Mouse (Mus musculus): ENCODE measurements at regions not wholly inside any gene's neighbourhood (a gene's known extent, or its start where the extent isn't known, plus 50 kb on each side); places are given as distances from the start of the nearest gene placed in this dataset.
A peak's percentile ranks its signal among the peaks of the same experiment; 100 is the strongest.

DNA sequence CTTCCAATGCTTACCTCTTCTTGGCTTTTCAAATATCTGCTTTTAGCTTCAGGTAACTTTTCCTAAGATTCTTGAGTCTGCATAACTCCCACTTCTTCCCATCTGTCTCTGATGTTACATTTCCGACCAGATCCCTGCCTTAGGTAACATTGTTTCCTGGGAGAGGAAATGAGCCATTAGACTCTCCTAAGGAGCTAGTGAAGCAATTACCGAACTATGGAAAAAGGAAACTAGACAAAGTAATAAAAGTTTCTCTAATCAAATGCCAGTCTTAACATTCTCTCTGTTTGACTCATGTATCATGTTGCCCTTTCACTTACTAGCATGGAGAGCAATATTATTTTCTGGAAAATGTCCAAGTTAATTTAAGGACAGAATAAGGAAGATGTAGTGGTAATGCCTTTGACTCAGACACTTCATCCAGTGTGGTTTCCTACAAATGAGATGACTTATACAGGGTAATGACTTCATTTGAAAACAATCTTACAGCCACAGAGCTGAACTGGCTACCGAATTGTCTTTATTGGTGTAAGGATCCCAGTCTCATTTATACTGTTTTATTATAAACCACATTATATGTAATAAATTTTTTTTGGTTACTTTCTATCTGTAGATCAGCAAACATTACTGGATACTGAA is 263.8 kb upstream of the Fam84a start:
- Histone ChIP-seq H3K9ac (replicated peaks) (no peak overlapping the region), H3K9me3 (peaks cover 5% of the 10 kb centered on the region; the same call in 1 of the 2 replicates), H3K4me2 (replicated peaks) (no peak overlapping the region), H3K27ac (replicated peaks) (no peak overlapping the region), H3K27me3 (no peaks in the 10 kb centered on the region), H3K4me3 (no peak overlapping the region), H3K36me3 (no peaks in the 10 kb centered on the region), H3K4me1 (no peaks in the 10 kb centered on the region)
- 88% methylated on average over 3 of the region's 3 CpGs for WGBS
- ATAC-seq (ENCODE audit: low FRiP score, low read depth) = no peak

DNA sequence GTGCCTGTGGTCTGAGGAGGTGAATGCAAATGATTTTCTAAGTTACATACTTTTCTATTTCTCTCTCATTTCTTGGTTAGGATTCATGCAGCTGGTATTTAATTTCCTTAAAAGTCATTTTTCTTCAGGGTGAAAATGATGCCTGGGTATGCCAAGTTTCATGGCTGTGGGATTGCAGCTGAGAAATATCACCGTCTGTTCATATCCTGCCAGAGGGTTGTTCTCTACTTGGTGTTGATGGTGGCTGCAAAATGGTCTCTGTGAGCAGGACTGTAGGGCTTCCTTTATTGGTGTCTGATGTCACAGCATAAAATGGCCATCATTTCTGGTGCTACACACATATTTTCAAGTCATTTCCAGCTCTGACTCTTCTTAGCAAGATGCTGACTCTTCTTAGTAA is 259.2 kb upstream of the Fam84a start:
- no peak overlapping the region for H3K9ac ChIP-seq (replicated peaks)
- H3K4me3 ChIP-seq = no peak overlapping the region
- H3K27me3 ChIP-seq = no peaks in the 10 kb centered on the region
- H3K4me1 ChIP-seq = no peaks in the 10 kb centered on the region
- WGBS = 96% methylated on average over 1 of the region's 1 CpGs
- no peaks in the 10 kb centered on the region for H3K36me3 ChIP-seq
- H3K9me3 ChIP-seq = no peaks in the 10 kb centered on the region
- no peak overlapping the region for H3K27ac ChIP-seq (replicated peaks)
- no peak overlapping the region for H3K4me2 ChIP-seq (replicated peaks)
- no peak for ATAC-seq (ENCODE audit: low FRiP score, low read depth)

DNA sequence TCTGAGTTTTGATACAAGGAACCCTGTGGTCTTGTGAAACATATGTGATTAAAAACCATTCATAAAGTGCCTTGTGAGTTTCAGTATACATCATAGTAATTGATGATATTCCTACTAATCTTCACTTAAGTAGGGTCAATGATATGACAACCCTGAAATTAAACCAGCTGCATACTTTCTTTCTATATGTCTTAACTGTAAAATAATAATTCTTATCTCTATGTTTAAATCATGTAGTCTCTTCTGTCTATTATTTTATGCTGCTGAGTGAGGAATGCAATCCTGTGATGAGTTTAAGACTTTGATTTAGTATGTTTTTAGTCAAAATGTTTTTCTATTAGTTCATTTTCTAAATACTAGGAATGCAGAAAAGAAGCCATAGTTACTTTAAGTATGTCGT is 253.9 kb upstream of the Fam84a start:
- Histone ChIP-seq H3K27ac (replicated peaks) (no peak overlapping the region), H3K36me3 (no peaks in the 10 kb centered on the region), H3K4me1 (no peaks in the 10 kb centered on the region), H3K9ac (replicated peaks) (no peak overlapping the region), H3K4me3 (no peak overlapping the region), H3K9me3 (no peaks in the 10 kb centered on the region), H3K4me2 (replicated peaks) (no peak overlapping the region), H3K27me3 (no peaks in the 10 kb centered on the region)
- ATAC-seq (ENCODE audit: low FRiP score, low read depth) = no peak
- WGBS = 100% methylated on average over 1 of the region's 1 CpGs

DNA sequence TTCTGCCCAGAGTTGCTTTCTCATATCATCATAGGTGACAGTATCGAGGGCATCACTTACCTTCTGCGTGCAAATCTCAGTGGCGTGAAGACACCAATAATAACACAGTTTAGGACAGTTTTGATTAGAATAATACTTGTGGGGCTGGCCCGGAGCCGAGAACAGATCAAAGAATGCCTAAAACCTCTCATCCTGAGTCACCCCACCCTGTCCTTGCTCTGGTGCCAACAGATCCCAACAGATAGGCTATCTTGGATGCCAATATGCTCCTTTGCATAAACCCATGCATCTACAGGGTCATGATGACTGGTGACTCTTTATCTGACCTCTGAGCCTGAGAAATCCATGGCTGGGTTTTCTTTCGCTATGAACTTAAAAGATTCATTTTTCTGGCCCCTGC is 224.4 kb upstream of the Fam84a start:
- no peak overlapping the region for H3K4me2 ChIP-seq (replicated peaks)
- H3K9me3 ChIP-seq = no peaks in the 10 kb centered on the region
- no peak for ATAC-seq (ENCODE audit: low FRiP score, low read depth)
- H3K9ac ChIP-seq (replicated peaks) = no peak overlapping the region
- WGBS = 91% methylated on average over 6 of the region's 6 CpGs
- H3K27ac ChIP-seq (replicated peaks) = no peak overlapping the region
- H3K4me1 ChIP-seq = no peaks in the 10 kb centered on the region
- no peak overlapping the region for H3K4me3 ChIP-seq
- H3K27me3 ChIP-seq = no peaks in the 10 kb centered on the region
- H3K36me3 ChIP-seq = no peaks in the 10 kb centered on the region

DNA sequence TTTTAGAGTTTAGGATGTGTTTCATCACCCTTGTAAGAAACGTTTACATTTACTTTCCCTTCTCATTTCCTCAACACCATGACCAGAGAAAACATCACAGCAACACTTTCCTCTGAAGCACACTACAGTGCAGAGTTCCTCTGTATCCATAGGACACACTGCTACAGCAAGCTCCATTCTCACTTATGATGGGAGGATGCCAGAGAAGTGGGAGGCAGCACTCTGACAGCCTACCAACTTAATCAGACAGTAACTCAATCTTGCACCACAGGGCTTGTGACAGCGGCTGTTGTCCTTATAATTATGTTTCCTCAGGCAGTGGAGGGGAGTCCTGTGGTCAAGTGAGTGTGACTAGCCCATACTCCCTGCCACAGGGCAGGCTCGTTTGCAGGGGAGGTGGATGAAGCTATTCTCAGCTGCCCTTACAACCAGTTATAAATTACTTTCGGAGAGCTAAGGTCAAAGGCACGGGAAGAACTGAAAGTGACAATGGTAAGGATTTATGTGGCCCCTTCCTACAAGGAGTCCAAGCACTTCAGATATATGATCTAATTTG is 186.5 kb upstream of the Fam84a start:
- ATAC-seq (ENCODE audit: low FRiP score, low read depth) = peak; percentile 19; the same call in 1 of the 2 replicates
- Histone ChIP-seq H3K36me3 (no peaks in the 10 kb centered on the region), H3K27me3 (no peaks in the 10 kb centered on the region), H3K4me2 (replicated peaks) (no peak overlapping the region), H3K9ac (replicated peaks) (no peak overlapping the region), H3K4me1 (no peaks in the 10 kb centered on the region), H3K4me3 (no peak overlapping the region), H3K27ac (replicated peaks) (no peak overlapping the region), H3K9me3 (no peaks in the 10 kb centered on the region)
- 61% methylated on average over 5 of the region's 5 CpGs for whole genome bisulfite sequencing

DNA sequence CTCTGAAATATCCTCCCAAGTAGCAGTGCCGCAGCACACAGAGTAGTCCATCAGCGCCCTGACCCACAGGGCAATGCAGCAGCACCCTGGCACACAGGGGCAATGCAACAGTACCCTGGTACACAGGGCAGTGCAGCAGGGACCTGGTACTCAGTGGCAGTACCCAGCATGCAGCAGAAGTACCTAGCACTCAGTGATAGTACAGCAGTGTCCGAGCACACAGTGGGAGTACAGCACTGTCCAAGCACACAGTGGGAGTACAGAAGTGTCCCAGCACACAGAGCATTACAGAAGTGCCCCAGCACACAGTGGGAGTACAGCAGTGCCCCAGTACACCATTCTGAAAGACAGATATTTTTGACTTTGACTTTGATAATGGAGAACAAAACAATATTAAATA is 186.0 kb upstream of the Fam84a start:
- H3K9ac ChIP-seq (replicated peaks) = no peak overlapping the region
- no peaks in the 10 kb centered on the region for H3K27me3 ChIP-seq
- no peak overlapping the region for H3K4me3 ChIP-seq
- no peaks in the 10 kb centered on the region for H3K4me1 ChIP-seq
- H3K27ac ChIP-seq (replicated peaks) = no peak overlapping the region
- no peaks in the 10 kb centered on the region for H3K9me3 ChIP-seq
- no peaks in the 10 kb centered on the region for H3K36me3 ChIP-seq
- no peak overlapping the region for H3K4me2 ChIP-seq (replicated peaks)
- WGBS = 64% methylated on average over 3 of the region's 3 CpGs
- no peak for ATAC-seq (ENCODE audit: low FRiP score, low read depth)

DNA sequence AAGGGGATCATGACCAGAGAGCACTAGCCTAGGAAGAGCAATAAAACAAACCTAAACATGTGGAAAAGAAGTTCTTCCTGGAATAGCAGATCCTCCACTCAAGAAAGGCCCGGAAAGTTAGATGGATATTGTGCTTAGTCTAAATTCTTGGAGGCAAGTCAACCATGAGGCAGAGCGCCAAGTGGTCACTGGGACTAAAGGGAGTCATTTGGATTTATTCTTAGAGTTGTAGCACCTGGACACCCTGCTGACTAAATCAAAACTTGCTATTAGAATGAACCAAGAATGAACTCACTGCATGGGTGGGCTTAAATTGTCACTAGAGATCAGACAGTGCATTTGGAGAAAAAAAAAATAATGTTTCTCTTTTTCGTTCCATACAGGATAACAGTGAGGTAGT is 166.8 kb upstream of the Fam84a start:
- H3K36me3 ChIP-seq = no peaks in the 10 kb centered on the region
- H3K9ac ChIP-seq (replicated peaks) = no peak overlapping the region
- no peak overlapping the region for H3K4me2 ChIP-seq (replicated peaks)
- H3K4me3 ChIP-seq = no peak overlapping the region
- ATAC-seq (ENCODE audit: low FRiP score, low read depth) = no peak
- no peak overlapping the region for H3K27ac ChIP-seq (replicated peaks)
- 82% methylated on average over 3 of the region's 3 CpGs for WGBS
- no peaks in the 10 kb centered on the region for H3K4me1 ChIP-seq
- no peaks in the 10 kb centered on the region for H3K27me3 ChIP-seq
- H3K9me3 ChIP-seq = no peaks in the 10 kb centered on the region

DNA sequence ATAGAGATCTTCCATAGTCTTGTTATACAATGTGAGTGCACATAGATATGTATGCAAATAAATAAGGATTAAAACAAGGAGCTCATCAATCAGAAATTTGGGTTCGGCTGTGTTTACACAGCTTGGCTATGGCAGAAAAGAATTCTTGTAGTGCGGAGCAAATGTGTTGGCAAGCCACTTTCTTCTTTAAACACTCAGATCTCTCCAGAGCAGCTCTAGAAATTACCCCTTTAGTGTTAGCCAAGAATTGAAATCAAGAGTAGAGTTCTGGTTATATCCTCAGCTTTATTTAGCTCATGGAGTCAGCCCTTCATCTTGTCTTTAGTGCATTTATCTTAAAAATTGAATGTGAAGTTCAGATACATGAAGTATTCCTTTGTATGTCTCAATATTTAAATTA is 164.5 kb upstream of the Fam84a start:
- no peak overlapping the region for H3K4me2 ChIP-seq (replicated peaks)
- 95% methylated on average over 2 of the region's 2 CpGs for WGBS

DNA sequence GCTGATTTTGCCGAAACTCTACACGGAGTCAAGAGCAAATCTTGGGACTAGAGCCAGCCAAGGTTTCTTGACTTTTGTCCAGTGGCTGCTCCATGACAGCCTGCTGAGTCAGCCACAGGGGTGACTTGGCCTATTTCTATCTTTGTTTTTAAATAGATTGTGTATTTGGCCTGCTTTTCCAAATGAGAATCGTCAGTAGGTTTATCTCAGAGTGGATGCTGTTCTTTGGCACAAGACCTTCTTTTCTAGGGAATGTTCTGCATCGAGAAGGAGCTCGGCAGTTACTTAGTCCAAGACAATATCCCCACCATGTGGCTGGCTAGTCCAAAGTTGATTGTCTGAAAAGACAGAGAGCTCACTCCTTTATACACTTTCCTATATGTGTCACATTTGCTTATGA is 163.9 kb upstream of the Fam84a start:
- H3K4me3 ChIP-seq = no peak overlapping the region
- no peak for ATAC-seq (ENCODE audit: low FRiP score, low read depth)
- 75% methylated on average over 5 of the region's 5 CpGs for WGBS

More for the DNA sequence above, 164.5 kb upstream of the Fam84a start:
- no peaks in the 10 kb centered on the region for H3K9me3 ChIP-seq
- H3K27me3 ChIP-seq = no peaks in the 10 kb centered on the region
- no peak overlapping the region for H3K9ac ChIP-seq (replicated peaks)
- no peak for ATAC-seq (ENCODE audit: low FRiP score, low read depth)
- no peak overlapping the region for H3K27ac ChIP-seq (replicated peaks)
- H3K36me3 ChIP-seq = no peaks in the 10 kb centered on the region
- no peak overlapping the region for H3K4me3 ChIP-seq
- no peaks in the 10 kb centered on the region for H3K4me1 ChIP-seq

DNA sequence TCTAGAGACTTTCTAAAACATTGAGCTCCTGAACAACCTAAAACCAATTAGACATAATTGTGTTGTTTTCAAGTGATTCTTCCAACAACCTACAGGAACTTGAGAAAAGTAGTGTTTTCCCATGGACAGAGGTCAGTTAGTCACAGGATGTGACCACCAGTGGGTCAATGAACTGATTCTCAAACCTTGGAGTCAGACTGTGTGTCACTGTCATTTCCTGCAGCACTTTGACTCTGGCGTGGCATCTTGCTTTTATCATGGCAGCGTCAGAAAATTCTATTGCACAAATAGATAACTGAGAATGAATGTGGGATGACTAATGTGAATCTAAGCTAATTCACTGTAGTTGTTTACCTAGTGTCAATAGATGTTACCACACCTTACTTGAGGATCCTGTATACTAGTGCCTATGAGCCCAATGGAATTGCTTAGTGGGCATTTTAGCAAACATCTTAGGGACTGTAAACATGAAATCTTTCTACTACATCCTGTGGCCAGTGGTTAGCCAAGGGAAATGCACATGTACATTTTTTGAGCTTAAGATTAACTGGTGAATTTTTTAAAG is 150.6 kb upstream of the Fam84a start:
- Histone ChIP-seq H3K4me2 (replicated peaks) (no peak overlapping the region), H3K9me3 (no peaks in the 10 kb centered on the region), H3K9ac (replicated peaks) (no peak overlapping the region), H3K4me3 (no peak overlapping the region), H3K4me1 (no peaks in the 10 kb centered on the region), H3K27ac (replicated peaks) (no peak overlapping the region), H3K27me3 (no peaks in the 10 kb centered on the region), H3K36me3 (no peaks in the 10 kb centered on the region)
- no peak for ATAC-seq (ENCODE audit: low FRiP score, low read depth)
- 87% methylated on average over 2 of the region's 2 CpGs for WGBS

More for the DNA sequence above, 163.9 kb upstream of the Fam84a start:
- Histone ChIP-seq H3K27me3 (no peaks in the 10 kb centered on the region), H3K4me1 (no peaks in the 10 kb centered on the region), H3K36me3 (no peaks in the 10 kb centered on the region), H3K4me2 (replicated peaks) (no peak overlapping the region), H3K27ac (replicated peaks) (no peak overlapping the region), H3K9me3 (no peaks in the 10 kb centered on the region), H3K9ac (replicated peaks) (no peak overlapping the region)

DNA sequence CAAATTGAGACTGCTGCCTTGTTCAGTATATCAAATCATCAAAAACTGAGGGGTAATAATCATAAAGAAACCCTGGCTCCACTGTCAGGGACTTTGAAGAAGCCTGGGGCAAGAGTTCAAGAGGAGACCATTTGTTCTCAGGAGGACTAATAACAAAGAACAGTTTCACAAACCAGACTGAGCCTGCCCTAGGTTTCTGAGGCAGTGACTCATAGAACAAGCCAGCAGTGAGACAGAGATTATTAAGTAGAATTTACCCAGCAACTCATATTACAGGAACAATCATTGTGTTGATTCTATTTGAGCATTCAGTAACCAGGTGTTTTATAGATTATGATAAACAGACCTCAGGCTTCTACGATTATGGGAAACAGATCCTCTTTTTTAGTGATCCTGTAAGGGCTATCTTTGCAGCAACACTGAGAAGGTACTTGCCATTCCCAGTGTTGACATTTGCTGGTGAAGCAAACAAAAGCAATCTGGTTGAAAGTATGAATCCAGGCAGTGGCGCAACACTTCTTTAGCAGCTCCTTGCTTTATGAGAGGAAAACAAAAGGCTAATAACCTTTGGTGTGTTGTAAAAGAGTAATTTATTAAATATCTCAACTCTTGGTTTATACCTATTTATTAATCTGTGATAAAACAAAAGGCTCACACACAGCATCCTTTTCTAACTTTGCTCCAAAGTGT is 150.0 kb upstream of the Fam84a start:
- no peak overlapping the region for H3K4me2 ChIP-seq (replicated peaks)
- WGBS = 77% methylated on average over 2 of the region's 2 CpGs
- no peak for ATAC-seq (ENCODE audit: low FRiP score, low read depth)

DNA sequence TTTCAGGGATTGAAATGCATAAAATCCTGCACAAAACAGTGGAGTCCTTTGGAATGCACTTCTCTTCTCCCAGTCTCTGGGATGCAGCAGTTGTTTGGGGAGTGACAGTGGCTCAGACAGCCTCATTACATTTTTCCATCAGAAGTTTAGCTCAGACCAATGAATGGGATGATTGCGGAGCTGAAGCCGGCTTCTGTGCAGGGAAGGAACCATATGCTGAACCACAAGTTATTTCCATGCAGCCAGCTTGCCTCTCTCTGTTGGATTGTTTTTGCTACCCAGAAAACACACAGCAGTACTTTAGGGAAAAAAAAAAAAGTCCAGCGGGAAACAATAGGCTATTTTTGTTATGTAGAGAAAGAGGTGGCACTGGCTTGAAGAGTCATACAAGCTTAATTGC is 140.2 kb upstream of the Fam84a start:
- Histone ChIP-seq H3K27me3 (no peaks in the 10 kb centered on the region), H3K9ac (replicated peaks) (no peak overlapping the region), H3K9me3 (no peaks in the 10 kb centered on the region), H3K4me3 (no peak overlapping the region), H3K4me1 (no peaks in the 10 kb centered on the region), H3K4me2 (replicated peaks) (no peak overlapping the region), H3K36me3 (no peaks in the 10 kb centered on the region), H3K27ac (replicated peaks) (no peak overlapping the region)
- 75% methylated on average over 3 of the region's 3 CpGs for WGBS
- no peak for ATAC-seq (ENCODE audit: low FRiP score, low read depth)

More for the DNA sequence above, 150.0 kb upstream of the Fam84a start:
- Histone ChIP-seq H3K27me3 (no peaks in the 10 kb centered on the region), H3K4me3 (no peak overlapping the region), H3K4me1 (no peaks in the 10 kb centered on the region), H3K9me3 (no peaks in the 10 kb centered on the region), H3K9ac (replicated peaks) (no peak overlapping the region), H3K36me3 (no peaks in the 10 kb centered on the region), H3K27ac (replicated peaks) (no peak overlapping the region)
